Mouse (Mus musculus): ENCODE measurements at regions not wholly inside any gene's neighbourhood (a gene's known extent, or its start where the extent isn't known, plus 50 kb on each side); places are given as distances from the start of the nearest gene placed in this dataset.

GRCm38 (mm10) chr2:57566103-57566502 lies 328.7 kb downstream of the Gpd2 start:
- TF ChIP-seq CTCF (IDR thresholded peaks at IDR 0.05; ENCODE audit: borderline replicate concordance, control insufficient read depth, extremely low read depth, insufficient read depth, low read length, poor library complexity) (no peak), POLR2A (IDR thresholded peaks at IDR 0.05; ENCODE audit: control insufficient read depth, extremely low read depth, insufficient read depth, low read length, poor library complexity) (no peak)
